Mouse (Mus musculus) MEL (cell line): Measurements from ENCODE around the gene B4galt1. TPM values are rescaled to one million over a fixed set of nuclear protein-coding genes. Genes with fewer than 3 reads are reported as not detected.

Source experiments
- DNase-seq: peaks from one replicate; pipeline ENCODE4 v3.0.0; 2011; ENCODE audit warnings: low read depth, low spot score
- H3K27ac ChIP-seq: 2 replicates; pipeline ENCODE4 v1.5.1; 2012; ENCODE audit warnings: low read depth, mild to moderate bottlenecking, control low read depth, low read length, moderate library complexity; ENCODE audit not compliant: control insufficient read depth
- H3K27me3 ChIP-seq, 2 experiments: fragments of 150-350 bp in 1 of 2; sonication (generic) in 1 of 2; 2 replicates each; pipeline ENCODE4 v1.6.1; 2012; ENCODE audit warnings: low read length in 2 of 2, mild to moderate bottlenecking in 2 of 2, improper control_type of control experiment in 1 of 2, moderate library complexity in 1 of 2; ENCODE audit not compliant: insufficient read depth in 2 of 2, control insufficient read depth in 1 of 2
- H3K36me3 ChIP-seq, 2 experiments: 2 replicates each; pipeline ENCODE4 v1.6.1; 2012 to 2014; ENCODE audit warnings: low read length in 2 of 2, improper control_type of control experiment in 1 of 2, inconsistent platforms in 1 of 2, mild to moderate bottlenecking in 1 of 2; ENCODE audit not compliant: insufficient read depth in 2 of 2, control insufficient read depth in 1 of 2
- H3K4me1 ChIP-seq, 2 experiments: fragments of 150-350 bp in 1 of 2; sonication (generic) in 1 of 2; 2 replicates each; pipeline ENCODE4 v1.6.1; 2012; ENCODE audit warnings: low read length in 2 of 2, improper control_type of control experiment in 1 of 2, mild to moderate bottlenecking in 1 of 2; ENCODE audit not compliant: insufficient read depth in 2 of 2, control insufficient read depth in 1 of 2
- H3K4me3 ChIP-seq, 2 experiments: fragments of 150-350 bp in 1 of 2; sonication (generic) in 1 of 2; 2 replicates each; pipeline ENCODE4 v1.5.1; 2012; ENCODE audit warnings: low read depth in 2 of 2, low read length in 2 of 2, mild to moderate bottlenecking in 2 of 2, moderate library complexity in 2 of 2, control low read depth in 1 of 2, improper control_type of control experiment in 1 of 2; ENCODE audit not compliant: control insufficient read depth in 1 of 2, insufficient read depth in 1 of 2
- H3K79me2 ChIP-seq: 2 replicates; pipeline ENCODE4 v1.6.1; 2012; ENCODE audit warnings: mild to moderate bottlenecking, low read length, moderate library complexity; ENCODE audit not compliant: control insufficient read depth, poor library complexity, insufficient read depth
- H3K9ac ChIP-seq: 2 replicates; pipeline ENCODE4 v1.6.1; 2012; ENCODE audit warnings: low read depth, mild to moderate bottlenecking, control low read depth, low read length, moderate library complexity; ENCODE audit not compliant: control insufficient read depth, poor library complexity, severe bottlenecking
- H3K9me3 ChIP-seq: fragments of 150-350 bp; sonication (generic); replicated peaks from 2 replicates; pipeline ENCODE4 v1.6.1; 2012; ENCODE audit warnings: mild to moderate bottlenecking, low read length, improper control_type of control experiment, moderate library complexity; ENCODE audit not compliant: insufficient read depth
- BHLHE40 ChIP-seq: IDR thresholded peaks from 2 replicates; pipeline ENCODE4 v1.6.1; 2012; ENCODE audit warnings: low read depth, mild to moderate bottlenecking, inconsistent platforms, low read length, improper control_type of control experiment, borderline replicate concordance
- CHD2 ChIP-seq: IDR thresholded peaks from 2 replicates; pipeline ENCODE4 v1.6.1; 2011; ENCODE audit warnings: low read length, improper control_type of control experiment
- CTCF ChIP-seq, 3 experiments: IDR thresholded peaks in 2 of 3; conservative IDR thresholded peaks in 1 of 3; 2 replicates each; pipeline ENCODE4 v1.5.1; 2011 to 2012; ENCODE audit warnings: low read length in 3 of 3, low read depth in 2 of 3, mild to moderate bottlenecking in 2 of 3, improper control_type of control experiment in 1 of 3, inconsistent platforms in 1 of 3, mixed read lengths in 1 of 3, moderate library complexity in 1 of 3; ENCODE audit not compliant: control insufficient read depth in 1 of 3, insufficient read depth in 1 of 3, poor library complexity in 1 of 3, severe bottlenecking in 1 of 3
- ELF1 ChIP-seq: IDR thresholded peaks from 2 replicates; pipeline ENCODE4 v1.6.1; 2014; ENCODE audit warnings: low read depth, mild to moderate bottlenecking, inconsistent platforms, low read length, improper control_type of control experiment, moderate library complexity
- EP300 ChIP-seq, 2 experiments: IDR thresholded peaks; 2 replicates each; pipeline ENCODE4 v1.6.1; 2011; ENCODE audit warnings: improper control_type of control experiment in 2 of 2, low read length in 2 of 2, low read depth in 1 of 2, mild to moderate bottlenecking in 1 of 2
- GATA1 ChIP-seq: IDR thresholded peaks from 2 replicates; pipeline ENCODE4 v1.6.1; 2011; ENCODE audit warnings: low read depth, low read length, improper control_type of control experiment
- HCFC1 ChIP-seq: IDR thresholded peaks from 2 replicates; pipeline ENCODE4 v1.6.1; 2012; ENCODE audit warnings: low read depth, mild to moderate bottlenecking, inconsistent platforms, low read length, improper control_type of control experiment, moderate library complexity
- MAFK ChIP-seq: IDR thresholded peaks from 2 replicates; pipeline ENCODE4 v1.6.1; 2011; ENCODE audit warnings: low read depth, mild to moderate bottlenecking, low read length, improper control_type of control experiment, borderline replicate concordance
- MAZ ChIP-seq: IDR thresholded peaks from 2 replicates; pipeline ENCODE4 v1.6.1; 2012; ENCODE audit warnings: low read depth, mild to moderate bottlenecking, inconsistent platforms, low read length, improper control_type of control experiment
- MEF2A ChIP-seq: IDR thresholded peaks from 2 replicates; pipeline ENCODE4 v1.6.1; 2014; ENCODE audit warnings: low read depth, mild to moderate bottlenecking, inconsistent platforms, low read length, improper control_type of control experiment; ENCODE audit not compliant: poor library complexity, insufficient replicate concordance, severe bottlenecking; ENCODE audit errors: extremely low read depth
- MXI1 ChIP-seq: IDR thresholded peaks from 2 replicates; pipeline ENCODE4 v1.6.1; 2011; ENCODE audit warnings: mild to moderate bottlenecking, low read depth, low read length, improper control_type of control experiment
- MYB ChIP-seq: IDR thresholded peaks from 2 replicates; pipeline ENCODE4 v1.6.1; 2011; ENCODE audit warnings: mild to moderate bottlenecking, low read depth, low read length, improper control_type of control experiment
- NRF1 ChIP-seq: IDR thresholded peaks from 2 replicates; pipeline ENCODE4 v1.6.1; 2014; ENCODE audit warnings: low read depth, mild to moderate bottlenecking, inconsistent platforms, low read length, improper control_type of control experiment, moderate library complexity; ENCODE audit not compliant: poor library complexity, insufficient read depth, severe bottlenecking
- POLR2A ChIP-seq, 2 experiments: IDR thresholded peaks; 2 replicates each; pipeline ENCODE4 v1.6.1; 2011 to 2012; ENCODE audit warnings: low read length in 2 of 2, mild to moderate bottlenecking in 2 of 2, control low read depth in 1 of 2, improper control_type of control experiment in 1 of 2, low read depth in 1 of 2, moderate library complexity in 1 of 2; ENCODE audit not compliant: control insufficient read depth in 1 of 2, insufficient read depth in 1 of 2, poor library complexity in 1 of 2
- POLR2AphosphoS2 ChIP-seq: IDR thresholded peaks from 2 replicates; pipeline ENCODE4 v1.6.1; 2011; ENCODE audit warnings: low read length, improper control_type of control experiment
- RAD21 ChIP-seq: IDR thresholded peaks from 2 replicates; pipeline ENCODE4 v1.6.1; 2011; ENCODE audit warnings: mild to moderate bottlenecking, low read depth, low read length, improper control_type of control experiment
- RCOR1 ChIP-seq: IDR thresholded peaks from 2 replicates; pipeline ENCODE4 v1.6.1; 2012; ENCODE audit warnings: low read depth, mild to moderate bottlenecking, inconsistent platforms, low read length, improper control_type of control experiment
- SIN3A ChIP-seq: IDR thresholded peaks from 2 replicates; pipeline ENCODE4 v1.6.1; 2012; ENCODE audit warnings: low read length, improper control_type of control experiment, inconsistent platforms
- SMC3 ChIP-seq: IDR thresholded peaks from 2 replicates; pipeline ENCODE4 v1.6.1; 2011; ENCODE audit warnings: low read depth, low read length, improper control_type of control experiment
- TAL1 ChIP-seq: IDR thresholded peaks from 2 replicates; pipeline ENCODE4 v1.6.1; 2012; ENCODE audit warnings: mild to moderate bottlenecking, inconsistent platforms, low read length, moderate library complexity, mixed read lengths
- TBP ChIP-seq: IDR thresholded peaks from 2 replicates; pipeline ENCODE4 v1.8.0; 2011; ENCODE audit warnings: low read depth, low read length, improper control_type of control experiment
- TCF12 ChIP-seq: IDR thresholded peaks from 2 replicates; pipeline ENCODE4 v1.6.1; 2014; ENCODE audit warnings: low read depth, mild to moderate bottlenecking, inconsistent platforms, low read length, improper control_type of control experiment, moderate library complexity
- USF1 ChIP-seq: IDR thresholded peaks from 2 replicates; pipeline ENCODE4 v1.6.1; 2014; ENCODE audit warnings: low read depth, mild to moderate bottlenecking, inconsistent platforms, low read length, improper control_type of control experiment, moderate library complexity
- ZC3H11A ChIP-seq: IDR thresholded peaks from 2 replicates; pipeline ENCODE4 v1.6.1; 2012; ENCODE audit warnings: low read depth, mild to moderate bottlenecking, inconsistent platforms, low read length, improper control_type of control experiment
- ZNF384 ChIP-seq: IDR thresholded peaks from 2 replicates; pipeline ENCODE4 v1.6.1; 2012; ENCODE audit warnings: low read depth, mild to moderate bottlenecking, inconsistent platforms, low read length, improper control_type of control experiment
- polyA plus RNA-seq, 2 experiments: library from polyadenylated mRNA; stranded (reverse) in 1 of 2; unstranded in 1 of 2; fragments of >175 nt in 1 of 2; fragments of >200 nt in 1 of 2; gene quantifications; 2 replicates each; pipeline versions ENCODE4 v1.2.1 to v1.2.4; 2012; ENCODE audit warnings: low replicate concordance in 2 of 2, low read depth in 1 of 2; ENCODE audit not compliant: insufficient read length in 2 of 2, insufficient read depth in 1 of 2, missing spikeins in 1 of 2
- total RNA-seq: library from RNA; depleted of rRNA; stranded (reverse); fragments of 300-350 nt; gene quantifications from 2 replicates; pipeline ENCODE4 v1.2.3, GENCODE M21; 2012

B4galt1 gene
- total and polyA plus RNA-seq, 3 experiments, result 10.8 to 22.5 TPM; not detected in 1

- Histone ChIP-seq H3K36me3 (no peaks in the 10 kb centered on the region), H3K4me1 (no peaks in the 10 kb centered on the region)
Observed at GRCm38 (mm10) chr4:40814359-40814758, 39.4 kb downstream of the B4galt1 start.

GRCm38 (mm10) chr4:40812891-40813290 is 40.9 kb downstream of the B4galt1 start:
- Histone ChIP-seq H3K4me3 (no peak overlapping the region), H3K79me2 (no peaks in the 10 kb centered on the region), H3K27ac (no peak overlapping the region), H3K36me3 (no peaks in the 10 kb centered on the region), H3K9ac (no peak overlapping the region), H3K9me3 (no peaks in the 10 kb centered on the region), H3K4me1 (no peaks in the 10 kb centered on the region), H3K27me3 (no peaks in the 10 kb centered on the region)
- DNase-seq, result no peak
- TF ChIP-seq MAZ (no peak), EP300 (IDR thresholded peaks at IDR 0.05; ENCODE audit: low read depth in 1 of 2, low read length in 2 of 2) (no peak), ELF1 (no peak), USF1 (no peak), MYB (no peak), BHLHE40 (no peak), ZNF384 (no peak)

More at GRCm38 (mm10) chr4:40814359-40814758, 39.4 kb downstream of the B4galt1 start:
- TF ChIP-seq RAD21 (no peak), MXI1 (no peak), EP300 (IDR thresholded peaks at IDR 0.05; ENCODE audit: low read depth in 1 of 2, low read length in 2 of 2) (no peak), ZC3H11A (no peak), NRF1 (no peak), USF1 (no peak), HCFC1 (no peak), GATA1 (no peak), MEF2A (no peak), CTCF (IDR thresholded peaks at IDR 0.05 in 2 of 3, conservative IDR thresholded peaks at IDR 0.05 in 1 of 3; ENCODE audit: control insufficient read depth in 1 of 3, insufficient read depth in 1 of 3, low read depth in 2 of 3, low read length in 3 of 3, poor library complexity in 1 of 3, severe bottlenecking in 1 of 3) (no peak), RCOR1 (no peak), CHD2 (no peak), SIN3A (no peak), MAFK (no peak), TCF12 (no peak), POLR2AphosphoS2 (no peak), SMC3 (no peak), POLR2A (IDR thresholded peaks at IDR 0.05; ENCODE audit: control insufficient read depth in 1 of 2, insufficient read depth in 1 of 2, low read depth in 1 of 2, low read length in 2 of 2, poor library complexity in 1 of 2) (no peak), TBP (no peak), TAL1 (no peak)
- Histone ChIP-seq H3K27ac (no peak overlapping the region), H3K79me2 (no peaks in the 10 kb centered on the region), H3K9me3 (no peaks in the 10 kb centered on the region), H3K9ac (no peak overlapping the region), H3K4me3 (no peak overlapping the region), H3K27me3 (no peaks in the 10 kb centered on the region)
- no peak for DNase-seq
